Mouse (Mus musculus) cerebellum, postnatal 14 days (tissue): ENCODE measurements at regions not wholly inside any gene's neighbourhood (a gene's known extent, or its start where the extent isn't known, plus 50 kb on each side); places are given as distances from the start of the nearest gene placed in this dataset.

Experiments used
- DNase-seq, 2 experiments: peaks; one replicate each; pipeline ENCODE4 v3.0.0; 2021; ENCODE audit warnings: mixed read lengths in 2 of 2

DNA sequence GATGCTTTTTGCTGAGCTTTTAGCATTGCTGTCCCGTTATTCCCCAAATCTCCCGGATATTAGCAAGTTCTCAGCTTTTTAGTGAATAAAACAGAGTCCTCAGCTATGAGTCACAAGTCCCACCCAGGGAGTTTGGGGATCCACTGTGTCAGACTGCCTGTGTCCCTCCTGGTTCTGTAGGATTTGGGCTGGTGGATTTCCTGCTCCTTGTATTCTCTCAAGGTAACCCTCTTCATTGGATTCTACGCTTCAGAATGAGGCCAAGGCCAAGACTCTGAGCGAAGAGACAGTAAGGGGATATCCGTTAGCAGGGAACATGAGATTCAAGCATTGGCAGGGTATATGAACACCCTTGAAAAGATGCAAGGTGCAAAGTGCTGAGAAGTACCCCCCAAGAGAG lies 90.9 kb upstream of the Myocd start:
- DNase-seq, result no peak

DNA sequence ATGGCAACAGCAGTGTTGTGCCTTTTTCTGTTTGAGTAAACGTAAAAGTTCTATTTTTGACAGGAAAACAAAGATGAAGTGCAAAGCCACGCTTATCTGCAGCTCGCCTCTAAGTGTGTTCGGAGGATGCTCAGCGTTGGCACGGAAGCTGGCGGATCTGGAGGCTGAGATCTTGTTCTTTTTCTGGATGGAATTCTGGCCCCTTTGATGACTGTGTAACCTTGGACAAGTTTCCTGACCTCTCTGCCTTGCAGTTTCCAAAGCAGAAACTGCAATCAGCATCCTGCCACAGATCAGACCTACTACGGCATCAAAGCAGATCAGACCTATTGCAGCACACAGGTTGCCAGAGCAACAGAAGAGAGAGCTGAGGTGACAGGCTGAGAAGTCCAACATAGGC lies 89.1 kb upstream of the Myocd start:
- no peak for DNase-seq

DNA sequence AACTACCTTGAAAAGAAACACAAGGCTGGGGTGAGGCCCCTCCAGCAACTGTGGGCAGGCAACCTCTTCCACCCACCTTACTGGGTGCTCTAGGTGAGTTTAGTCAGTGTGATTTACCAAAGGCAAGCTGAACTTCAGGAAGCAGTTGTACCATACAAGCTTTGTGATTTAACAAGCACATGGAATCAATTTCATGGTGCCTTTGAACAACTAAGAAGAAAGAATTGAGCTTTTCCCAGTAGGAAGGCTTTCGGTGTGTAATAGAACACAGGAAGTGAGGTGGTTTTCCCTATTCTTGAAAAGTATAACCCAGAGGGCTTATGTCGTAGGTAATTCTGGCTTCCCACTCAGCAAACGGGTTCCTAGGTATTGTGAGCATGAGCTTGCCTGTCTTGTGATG lies 82.7 kb upstream of the Myocd start:
- no peak for DNase-seq

DNA sequence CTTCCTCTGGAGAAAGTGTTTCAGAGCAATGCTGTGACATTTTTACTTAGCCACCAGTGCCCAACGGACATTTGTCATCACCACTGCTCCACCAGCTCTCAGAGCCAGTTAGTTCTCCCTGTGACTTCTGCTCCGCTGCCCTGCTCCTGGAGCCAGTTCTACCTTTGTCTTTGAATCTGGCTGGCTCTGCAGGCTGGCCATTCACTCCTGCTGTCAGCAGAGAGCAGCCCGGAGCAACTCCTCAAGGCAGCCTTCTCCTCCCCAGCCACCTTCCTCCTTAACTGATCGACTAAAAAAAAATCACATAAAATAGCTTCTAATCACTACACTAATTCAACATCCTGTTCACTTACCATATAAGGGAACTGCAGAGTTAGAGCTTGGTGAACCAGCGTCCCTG lies 79.2 kb upstream of the Myocd start:
- DNase-seq, result peak; percentile 51 to 60

DNA sequence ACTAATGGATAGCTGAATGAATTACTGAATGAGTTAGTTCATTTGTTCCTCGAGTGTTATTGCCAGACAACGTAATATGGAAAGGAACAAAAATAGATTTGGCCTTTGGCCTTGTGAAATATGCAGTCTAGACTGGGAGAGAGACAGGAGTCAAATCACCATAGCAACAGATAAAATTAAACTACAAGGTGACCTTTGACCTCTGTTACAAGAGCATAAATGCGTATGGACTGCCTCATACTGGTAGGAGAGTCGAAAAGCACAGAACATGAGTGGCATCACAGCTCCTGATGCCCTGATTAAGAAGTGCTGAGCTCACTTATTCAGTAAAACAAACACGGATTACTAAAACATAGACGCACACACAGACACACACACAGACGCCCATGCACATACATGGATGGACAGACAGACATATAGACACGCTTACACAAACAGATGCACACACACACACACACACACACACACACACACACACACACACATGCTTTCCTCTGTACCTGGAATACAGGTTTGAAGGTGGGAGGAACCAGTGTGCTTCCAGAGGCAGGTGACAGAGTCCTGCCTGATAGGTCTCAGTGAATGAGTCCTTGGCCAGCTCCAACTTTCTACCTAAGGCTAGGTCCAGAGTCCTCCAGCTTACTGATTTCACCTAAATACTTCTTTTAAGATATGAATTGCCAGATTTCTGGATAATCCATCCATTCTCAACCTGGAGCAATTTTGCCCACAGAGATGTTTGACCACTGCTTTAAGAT lies 72.1 kb upstream of the Myocd start:
- DNase-seq, result no peak

DNA sequence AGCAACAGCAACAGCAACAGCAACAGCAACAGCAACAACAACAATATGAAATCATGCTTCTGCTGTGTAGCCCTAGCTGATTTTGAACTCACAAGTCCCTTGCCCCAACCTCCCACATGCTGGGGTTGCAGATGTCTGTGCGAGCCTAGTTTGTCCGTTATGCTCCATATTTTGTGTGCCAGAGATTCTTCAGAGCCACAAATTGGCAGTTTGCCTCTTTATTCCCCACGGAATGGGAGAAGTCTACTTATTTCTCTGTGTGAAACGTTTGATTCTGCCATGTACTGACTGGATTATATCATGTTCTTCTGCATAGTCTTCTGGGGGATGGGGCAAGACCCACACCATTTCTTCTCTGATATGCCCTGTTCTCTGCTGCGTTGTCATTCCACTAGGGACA lies 64.5 kb upstream of the Myocd start:
- DNase-seq, result peak; percentile 37 to 40

DNA sequence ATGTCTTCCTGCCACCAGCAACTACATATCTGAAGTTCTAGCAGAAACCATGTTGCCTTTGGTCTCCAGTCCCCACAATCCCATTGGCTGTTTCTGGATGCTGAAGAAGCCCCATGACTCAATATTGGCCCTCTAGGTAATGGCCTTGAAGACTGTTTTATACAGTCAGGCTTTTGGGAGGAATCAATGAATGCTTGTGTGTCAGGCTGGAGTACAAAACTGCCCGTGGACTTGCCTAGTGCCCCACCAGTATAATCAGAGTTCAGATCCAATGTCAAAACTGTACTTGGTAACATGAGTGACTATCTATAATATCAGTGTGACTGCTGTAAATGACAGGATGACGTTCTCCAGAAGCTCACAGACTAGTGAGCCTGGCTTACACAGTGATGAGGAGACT lies 63.3 kb upstream of the Myocd start:
- DNase-seq, result no peak

DNA sequence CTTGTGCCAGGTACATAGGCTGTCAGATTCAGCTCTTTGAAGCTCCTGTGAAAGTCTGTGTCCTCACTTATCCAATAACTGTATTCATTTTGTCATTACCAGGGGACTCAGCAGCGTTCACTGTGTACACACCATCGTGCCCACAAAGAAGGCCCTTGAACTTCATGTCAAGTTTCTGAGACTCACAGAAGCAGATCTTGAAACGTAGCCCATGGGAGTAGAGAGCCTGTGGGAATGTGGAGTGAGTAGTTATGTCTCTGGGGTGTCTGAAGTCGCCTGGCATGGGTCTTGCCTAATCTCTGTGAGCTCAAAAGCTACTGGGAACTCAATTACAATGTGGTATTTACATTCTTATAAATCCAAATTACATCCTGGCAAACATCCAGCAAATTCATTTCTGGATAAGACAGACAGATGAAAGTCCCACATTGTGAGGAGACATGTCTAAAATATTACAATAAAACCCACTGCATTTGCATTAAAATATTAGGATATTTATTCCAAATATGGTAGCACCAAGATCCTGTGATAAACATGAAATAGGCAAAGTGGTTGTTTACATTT lies 53.2 kb upstream of the Myocd start:
- peak in 1 of 2 experiments; percentile 18 for DNase-seq
